Mouse (Mus musculus) liver, postnatal 0 days (tissue): ENCODE measurements at regions not wholly inside any gene's neighbourhood (a gene's known extent, or its start where the extent isn't known, plus 50 kb on each side); places are given as distances from the start of the nearest gene placed in this dataset.

Experiments
- ATAC-seq: fragments of 200-750 bp; cut with Nextera tagmentation; 2 replicates; pipeline ENCODE4 v1.8.0; 2017; ENCODE audit warnings: mild to moderate bottlenecking, moderate library complexity
- DNase-seq: peaks from one replicate; pipeline ENCODE4 v3.0.0-alpha.2; 2016
- H3K27ac ChIP-seq: fragments of 300-500 bp; sonication (generic); 2 replicates; pipeline ENCODE4 v1.5.1; 2014; ENCODE audit warnings: antibody characterized with exemption, moderate library complexity, mild to moderate bottlenecking, low read depth
- H3K27me3 ChIP-seq: fragments of 300-500 bp; sonication (generic); 2 replicates; pipeline ENCODE4 v1.6.1; 2014; ENCODE audit warnings: low read length, control low read depth, mixed read lengths; ENCODE audit not compliant: insufficient read depth
- H3K36me3 ChIP-seq: fragments of 300-500 bp; sonication (generic); replicated peaks from 2 replicates; pipeline ENCODE4 v1.6.1; 2014; ENCODE audit warnings: mild to moderate bottlenecking, control low read depth, low read length, moderate library complexity, mixed read lengths; ENCODE audit not compliant: insufficient read depth
- H3K4me1 ChIP-seq: fragments of 300-500 bp; sonication (generic); 2 replicates; pipeline ENCODE4 v1.6.1; 2014; ENCODE audit warnings: antibody characterized with exemption, mild to moderate bottlenecking, control low read depth; ENCODE audit not compliant: insufficient read depth
- H3K4me2 ChIP-seq: fragments of 300-500 bp; sonication (generic); 2 replicates; pipeline ENCODE4 v1.6.1; 2014; ENCODE audit warnings: low read depth, mild to moderate bottlenecking, low read length, moderate library complexity, mixed read lengths
- H3K4me3 ChIP-seq: fragments of 300-500 bp; sonication (generic); 2 replicates; pipeline ENCODE4 v1.5.1; 2014; ENCODE audit warnings: low read depth, low read length
- H3K9ac ChIP-seq: fragments of 300-500 bp; sonication (generic); replicated peaks from 2 replicates; pipeline ENCODE4 v1.6.1; 2014; ENCODE audit warnings: mild to moderate bottlenecking, moderate library complexity
- H3K9me3 ChIP-seq: fragments of 300-500 bp; sonication (generic); 2 replicates; pipeline ENCODE4 v1.6.1; 2016; ENCODE audit warnings: mild to moderate bottlenecking, control low read depth, low read length, mixed read lengths
- CTCF ChIP-seq: sonication (generic); IDR thresholded peaks from 2 replicates; pipeline ENCODE4 v1.5.1; 2016; ENCODE audit warnings: antibody characterized with exemption, low read depth
- EP300 ChIP-seq: IDR thresholded peaks from 2 replicates; pipeline ENCODE4 v1.6.1; 2016; ENCODE audit warnings: antibody characterized with exemption, low read depth, mild to moderate bottlenecking
- whole genome bisulfite sequencing: fragments of 180-500 bp; shearing (Covaris S2); extraction: QIAGEN DNeasy Blood & Tissue Kit; methylation state at CpG from one replicate; pipeline ENCODE4 v1.1.7; 2014; ENCODE audit not compliant: insufficient replicate concordance; 5-methylcytosine and 5-hydroxymethylcytosine counted together

DNA sequence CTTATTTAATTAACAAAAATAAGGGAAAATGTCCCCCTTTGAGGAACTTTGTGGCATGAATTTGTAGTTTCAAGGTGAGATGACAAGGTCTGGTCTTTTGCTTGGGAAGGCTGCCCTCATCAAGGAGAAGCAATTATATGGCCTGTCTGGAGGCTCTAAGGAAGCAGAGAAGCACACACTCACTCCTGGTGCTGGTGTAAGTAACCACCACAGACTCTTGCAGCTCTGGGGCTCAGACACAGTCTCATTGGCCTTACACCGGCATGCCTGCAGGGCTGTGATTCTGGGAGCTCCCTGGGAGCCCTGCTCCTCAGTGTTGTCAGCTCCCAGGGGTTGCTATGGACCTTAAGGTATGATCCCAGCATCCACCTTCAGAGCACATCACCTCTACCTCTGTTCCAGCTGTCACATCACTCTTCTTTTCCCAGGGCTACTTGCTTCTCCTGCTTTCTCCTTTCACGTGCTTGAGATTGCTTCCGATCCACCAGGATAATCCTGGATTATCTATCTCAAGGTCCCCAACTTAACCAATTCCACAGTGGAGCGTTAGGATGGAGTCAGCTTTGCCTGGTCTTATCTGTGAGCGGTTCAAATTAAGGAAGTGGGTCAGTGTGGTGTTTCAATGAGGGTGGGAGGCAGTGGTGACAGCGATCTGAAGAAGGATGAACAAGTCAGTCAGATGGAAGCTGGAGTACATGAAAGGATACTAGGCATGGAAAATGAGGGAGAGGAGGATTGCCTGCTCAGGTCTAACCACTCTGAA lies 96.0 kb upstream of the Clnk start:
- Histone ChIP-seq H3K4me1 (no peaks in the 10 kb centered on the region), H3K36me3 (no peaks in the 10 kb centered on the region), H3K9me3 (no peaks in the 10 kb centered on the region), H3K9ac (no peak overlapping the region), H3K27ac (no peak overlapping the region), H3K4me3 (no peak overlapping the region), H3K4me2 (no peak overlapping the region), H3K27me3 (no peaks in the 10 kb centered on the region)
- WGBS: 52% methylated on average over 6 of the region's 6 CpGs
- no peak for DNase-seq
- ATAC-seq: no peak
- TF ChIP-seq EP300 (no peak), CTCF (no peak)

GRCm38 (mm10) chr5:38970497-38970896 lies 93.9 kb upstream of the Clnk start:
- H3K4me3 ChIP-seq: no peak overlapping the region
- WGBS: 41% methylated on average over 4 of the region's 4 CpGs
- no peaks in the 10 kb centered on the region for H3K36me3 ChIP-seq
- H3K9me3 ChIP-seq: no peaks in the 10 kb centered on the region
- DNase-seq (no peak), ATAC-seq (no peak)
- TF ChIP-seq EP300 (no peak), CTCF (no peak)
- H3K4me2 ChIP-seq: no peak overlapping the region
- H3K4me1 ChIP-seq: no peaks in the 10 kb centered on the region
- H3K27ac ChIP-seq: no peak overlapping the region
- no peak overlapping the region for H3K9ac ChIP-seq
- H3K27me3 ChIP-seq: no peaks in the 10 kb centered on the region

DNA sequence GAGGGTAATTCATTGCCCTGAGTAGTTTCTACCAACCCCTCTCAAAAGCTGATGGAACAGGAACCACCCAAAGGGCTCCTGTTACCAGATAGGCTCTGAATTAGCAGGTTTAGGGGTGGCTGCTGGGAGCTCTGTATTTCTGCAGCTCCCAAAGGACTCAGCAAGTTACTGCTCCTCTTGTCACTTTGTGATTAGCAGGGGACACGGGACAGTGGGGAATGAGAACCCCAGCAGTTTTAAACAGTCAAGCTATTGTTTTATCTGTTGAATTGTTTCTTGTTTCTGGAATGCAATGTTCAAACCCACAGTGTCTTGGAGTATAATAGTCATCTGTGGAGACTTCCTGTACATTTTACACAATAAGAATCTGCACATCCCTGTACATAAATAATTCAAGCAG lies 90.4 kb upstream of the Clnk start:
- Histone ChIP-seq H3K9me3 (no peaks in the 10 kb centered on the region), H3K4me2 (no peak overlapping the region), H3K36me3 (no peaks in the 10 kb centered on the region), H3K4me3 (no peak overlapping the region), H3K27me3 (no peaks in the 10 kb centered on the region), H3K27ac (no peak overlapping the region), H3K9ac (no peak overlapping the region), H3K4me1 (no peaks in the 10 kb centered on the region)
- ATAC-seq (no peak), DNase-seq (no peak)
- WGBS: 48% methylated on average over 1 of the region's 1 CpGs
- TF ChIP-seq CTCF (no peak), EP300 (no peak)

DNA sequence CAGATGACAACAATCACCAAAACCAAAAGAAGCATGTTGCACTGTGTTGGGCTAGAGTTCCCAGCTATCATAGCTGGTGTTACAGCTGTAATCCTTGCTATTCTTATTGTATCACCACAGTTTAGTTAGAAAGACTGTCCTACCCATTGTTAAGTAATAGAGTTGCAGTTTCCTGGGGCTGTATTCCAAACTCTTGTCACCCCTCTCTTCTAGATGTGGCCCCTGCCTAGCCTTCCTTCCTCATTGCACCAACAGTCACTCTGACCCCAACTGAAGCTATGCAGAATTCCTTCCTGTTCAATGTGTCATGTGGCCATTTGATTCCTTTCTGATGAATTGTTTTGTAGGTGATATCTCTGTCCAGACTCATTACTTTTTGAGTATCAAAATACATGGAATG lies 87.8 kb upstream of the Clnk start:
- Histone ChIP-seq H3K4me3 (no peak overlapping the region), H3K9ac (no peak overlapping the region), H3K27me3 (no peaks in the 10 kb centered on the region), H3K9me3 (no peaks in the 10 kb centered on the region), H3K36me3 (no peaks in the 10 kb centered on the region), H3K27ac (no peak overlapping the region), H3K4me1 (no peaks in the 10 kb centered on the region), H3K4me2 (no peak overlapping the region)
- no peak for TF ChIP-seq EP300
- TF ChIP-seq CTCF: no peak
- ATAC-seq: no peak
- DNase-seq: no peak

GRCm38 (mm10) chr5:38950520-38951288 lies 74.1 kb upstream of the Clnk start:
- ATAC-seq (no peak), DNase-seq (no peak)
- Histone ChIP-seq H3K9ac (no peak overlapping the region), H3K36me3 (no peaks in the 10 kb centered on the region), H3K9me3 (no peaks in the 10 kb centered on the region), H3K4me3 (no peak overlapping the region), H3K27me3 (no peaks in the 10 kb centered on the region), H3K27ac (no peak overlapping the region), H3K4me1 (no peaks in the 10 kb centered on the region), H3K4me2 (no peak overlapping the region)
- 63% methylated on average over 9 of the region's 9 CpGs for WGBS
- no peak for TF ChIP-seq CTCF
- no peak for TF ChIP-seq EP300

GRCm38 (mm10) chr5:38945903-38946686 lies 69.5 kb upstream of the Clnk start:
- WGBS: 58% methylated on average over 5 of the region's 5 CpGs
- Histone ChIP-seq H3K4me3 (no peak overlapping the region), H3K36me3 (no peaks in the 10 kb centered on the region), H3K4me1 (no peaks in the 10 kb centered on the region), H3K9me3 (no peaks in the 10 kb centered on the region), H3K4me2 (no peak overlapping the region), H3K9ac (no peak overlapping the region), H3K27me3 (no peaks in the 10 kb centered on the region), H3K27ac (no peak overlapping the region)
- no peak for DNase-seq
- no peak for TF ChIP-seq EP300
- no peak for TF ChIP-seq CTCF
- no peak for ATAC-seq
